In the genomic region with DNA sequence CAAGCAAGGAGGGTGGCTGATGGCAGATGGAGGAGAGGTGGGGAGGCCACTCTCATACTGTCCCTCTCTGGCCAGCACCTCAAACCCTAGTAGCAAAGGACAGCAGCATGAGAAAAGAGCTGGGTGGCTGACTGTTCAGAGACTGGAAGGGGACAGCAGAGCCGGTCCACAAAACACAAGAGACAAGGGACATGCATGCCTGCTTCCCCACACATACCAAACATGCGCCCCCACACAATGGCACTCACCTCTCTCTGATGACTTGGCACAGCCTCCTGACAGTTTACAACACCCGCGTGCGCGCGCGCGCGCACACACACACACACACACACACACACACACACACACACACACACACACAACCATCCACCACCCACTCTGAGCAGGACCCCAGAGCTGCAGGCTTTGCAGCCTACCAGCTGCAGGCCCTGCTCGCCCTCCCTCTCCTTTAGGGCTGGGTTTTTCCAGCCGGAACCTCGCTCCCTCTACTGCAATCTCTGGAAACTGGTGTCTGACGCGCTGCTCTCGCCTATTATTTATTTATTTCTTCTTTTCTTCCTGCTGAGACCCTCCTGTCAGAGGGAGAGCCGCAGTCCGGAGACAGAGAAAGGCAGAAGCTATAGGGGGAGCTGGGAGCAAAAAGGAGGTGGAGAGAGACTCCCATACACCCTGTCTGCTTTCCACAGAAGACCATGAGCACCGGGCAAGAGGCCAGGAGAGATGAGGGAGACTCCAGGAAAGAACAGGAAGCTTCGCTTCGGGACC, we compare ENCODE assay signal across 8 mouse cellular contexts. TPM values are rescaled to one million over a fixed set of nuclear protein-coding genes. Genes with fewer than 3 reads are reported as not detected.
DNase-seq lines count a peak whose midpoint lies in the region; ATAC-seq lines count a peak whose summit lies in the region.

No protein-coding gene starts in this region.

- H3K27me3 ChIP-seq in heart, embryonic 14.5 days (ENCODE audit: control insufficient read depth, insufficient read depth, low read length) = no peaks in the 10 kb centered on the region

- H3K4me1 ChIP-seq in heart, embryonic 14.5 days (ENCODE audit: control insufficient read depth in 2 of 2, insufficient read depth in 2 of 2, low read length in 2 of 2) = peaks cover 5 to 13% of the 10 kb centered on the region in 2 experiments; a peak in 3 of 4 replicates

- ATAC-seq in heart, embryonic 14.5 days (ENCODE audit: insufficient number of reproducible peaks, insufficient read depth, low FRiP score, low read depth) = peak; percentile 51

- H3K4me2 ChIP-seq in heart, embryonic 14.5 days (ENCODE audit: low read length) = peak overlapping the region; percentile 53

- DNase-seq in gastrocnemius, postnatal 10 days = peak; percentile 50
- no peak for DNase-seq in gastrocnemius, adult 8-10 months (ENCODE audit: low spot score in 2 of 2)
- peak; percentile 68 for DNase-seq in cerebellum, adult 8-10 months
- DNase-seq in kidney, postnatal 14 days = peak; percentile 52
- DNase-seq in lung, postnatal 10 days = peak; percentile 43
- DNase-seq in right cerebral cortex, postnatal 10 days (ENCODE audit: low spot score in 2 of 2) = peak; percentile 59 to 72
- no peak for DNase-seq in T-cell, adult 2 months (ENCODE audit: low spot score)

- H3K9me3 ChIP-seq in heart, embryonic 14.5 days (ENCODE audit: control insufficient read depth, low read length) = no peaks in the 10 kb centered on the region

- H3K4me3 ChIP-seq in heart, embryonic 14.5 days (ENCODE audit: control insufficient read depth in 1 of 2, insufficient read depth in 1 of 2, low read depth in 1 of 2, low read length in 2 of 2) = peak overlapping the region; percentile 10 to 23; a peak in 2 of 4 replicates

- H3K9ac ChIP-seq in heart, embryonic 14.5 days (ENCODE audit: low read length) = peak overlapping the region; percentile 42

- no peak overlapping the region for H3K27ac ChIP-seq in heart, embryonic 14.5 days (replicated peaks in 1 of 2; ENCODE audit: control insufficient read depth in 1 of 2, insufficient read depth in 1 of 2, low read depth in 2 of 2, low read length in 2 of 2)

- no peaks in the 10 kb centered on the region for H3K36me3 ChIP-seq in heart, embryonic 14.5 days (ENCODE audit: control insufficient read depth, insufficient read depth, low read length)

- WGBS in heart, embryonic 14.5 days = 28% methylated on average over 19 of the region's 21 CpGs

RNA-seq across cellular contexts. Expression of a gene that starts 0.5 kb away (rescaled TPM):
- total RNA-seq in gastrocnemius, postnatal 10 days (2021) = 1 to 10 TPM; 3.3 to 3.4 TPM
- 1 to 10 TPM in 3 of 4 experiments, under 1 TPM in 1; 0.63 to 2.0 (median 1.3) TPM for total RNA-seq in gastrocnemius, adult 8-10 months (2022)
- 2.1 and 2.5 TPM in 2 replicates for polyA plus RNA-seq in heart, embryonic 14.5 days (2014; fragmentation: Nextera tagmentation; extraction: Ambion mirVana)

RNA-seq across cellular contexts. Expression of a gene that starts 24.3 kb away (rescaled TPM):
- total RNA-seq in gastrocnemius, postnatal 10 days (2021) = not detected
- not detected for total RNA-seq in gastrocnemius, adult 8-10 months (2022)
- polyA plus RNA-seq in heart, embryonic 14.5 days (2014; fragmentation: Nextera tagmentation; extraction: Ambion mirVana) = not detected in 2 replicates

RNA-seq across cellular contexts. Expression of a gene that starts 24.3 kb away (rescaled TPM):
- under 1 TPM in 1 of 2 experiments, not detected in 1; 0.36 TPM for total RNA-seq in gastrocnemius, postnatal 10 days (2021)
- total RNA-seq in gastrocnemius, adult 8-10 months (2022) = not detected
- 0.15 and 0.27 TPM in 2 replicates for polyA plus RNA-seq in heart, embryonic 14.5 days (2014; fragmentation: Nextera tagmentation; extraction: Ambion mirVana)

RNA-seq across cellular contexts. Expression of a gene that starts 25.1 kb away (rescaled TPM):
- 10 to 100 TPM; 21.6 to 24.9 TPM for total RNA-seq in gastrocnemius, postnatal 10 days (2021)
- 10 to 100 TPM in 3 of 4 experiments, 1 to 10 TPM in 1; 8.1 to 17.8 (median 16.6) TPM for total RNA-seq in gastrocnemius, adult 8-10 months (2022)
- 28.4 and 28.6 TPM in 2 replicates for polyA plus RNA-seq in heart, embryonic 14.5 days (2014; fragmentation: Nextera tagmentation; extraction: Ambion mirVana)

RNA-seq across cellular contexts. Expression of a gene that starts 36.8 kb away (rescaled TPM):
- total RNA-seq in gastrocnemius, postnatal 10 days (2021) = 10 to 100 TPM in 1 of 2 experiments, 1 to 10 TPM in 1; 8.6 to 10.4 TPM
- under 1 TPM in 3 of 4 experiments, not detected in 1; 0.07 to 0.31 (median 0.12) TPM for total RNA-seq in gastrocnemius, adult 8-10 months (2022)
- 23.8 and 25.0 TPM in 2 replicates for polyA plus RNA-seq in heart, embryonic 14.5 days (2014; fragmentation: Nextera tagmentation; extraction: Ambion mirVana)

Comparison
In these comparisons a context has a peak if more than half of its experiments do, and no peak if none do; other contexts are left out.
1. DNase-seq: peak in gastrocnemius, postnatal 10 days (single experiment), cerebellum, adult 8-10 months (single experiment), kidney, postnatal 14 days (single experiment), lung, postnatal 10 days (single experiment) and right cerebral cortex, postnatal 10 days (2 of 2); none in gastrocnemius, adult 8-10 months (0 of 2) and T-cell, adult 2 months (single experiment).